Mouse (Mus musculus): ENCODE results near the gene Cma2. TPM values are rescaled to one million over a fixed set of nuclear protein-coding genes. Genes with fewer than 3 reads are reported as not detected.
"Not testable (repeated sequence)": the region's sequence is repeated elsewhere in the genome, so short reads cannot be mapped to it uniquely, and the experiment has no call there.

Cma2 gene
- not detected for total RNA-seq (2021)
- long read RNA-seq = 0 reads

DNA sequence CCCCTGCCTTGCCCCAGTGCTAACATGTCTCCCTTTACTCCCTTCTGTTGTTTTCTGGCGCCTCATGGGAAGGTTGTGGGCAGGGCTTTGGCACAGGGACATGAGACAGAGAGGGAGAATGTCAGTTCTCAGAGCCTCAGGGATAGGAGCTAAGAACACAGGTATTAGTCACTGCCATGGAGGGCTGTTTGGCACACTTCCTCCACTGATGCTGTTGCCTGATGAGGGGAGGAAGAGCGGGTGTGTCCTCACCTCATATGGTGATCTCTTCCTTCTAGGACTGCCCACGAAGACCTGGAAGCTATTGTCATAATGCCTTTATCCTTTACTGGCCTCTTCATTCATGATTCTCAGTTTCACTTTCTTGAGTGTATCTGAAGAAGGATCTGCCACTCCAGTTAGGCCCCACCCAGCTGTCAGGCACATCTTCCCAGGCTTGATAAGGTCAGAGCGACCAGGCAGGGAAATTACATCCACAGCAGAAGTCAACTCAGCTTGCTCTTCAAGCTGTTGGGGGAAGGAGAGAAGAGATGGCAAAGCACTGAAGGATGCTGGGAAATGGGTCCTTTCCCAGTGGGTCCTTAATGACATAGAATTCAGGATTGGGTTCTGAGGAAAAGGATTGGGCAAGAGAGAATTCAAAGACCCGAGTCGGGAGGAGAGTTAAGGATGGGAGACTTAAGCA lies at the start of gene Cma2:
TSS of gene Cma2 (plus strand) at position 635 of the 685 bp plus-strand sequence.
- no peak for DNase-seq (ENCODE audit: low spot score in 2 of 2)

DNA sequence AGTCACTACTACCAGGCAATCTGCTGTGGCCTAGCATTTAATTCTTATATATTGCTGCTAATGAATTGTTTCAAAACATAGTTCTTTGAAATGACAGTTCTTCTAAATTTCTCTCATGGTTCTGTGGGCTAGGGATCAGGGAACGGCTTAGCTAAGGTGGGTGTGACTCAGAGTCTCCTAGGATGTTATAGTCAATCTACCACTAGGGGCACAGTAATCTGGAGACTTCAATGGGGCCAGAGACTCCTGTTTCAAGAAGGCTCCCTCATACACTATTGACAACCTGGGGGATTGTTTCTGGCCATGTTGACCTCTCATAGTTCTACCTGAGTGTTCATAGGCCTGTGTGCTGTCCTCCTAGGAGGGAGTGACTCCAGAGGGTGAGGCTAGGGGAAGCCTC lies 45.3 kb upstream of the Cma2 start:
- no peak for DNase-seq (ENCODE audit: low spot score in 2 of 2)

DNA sequence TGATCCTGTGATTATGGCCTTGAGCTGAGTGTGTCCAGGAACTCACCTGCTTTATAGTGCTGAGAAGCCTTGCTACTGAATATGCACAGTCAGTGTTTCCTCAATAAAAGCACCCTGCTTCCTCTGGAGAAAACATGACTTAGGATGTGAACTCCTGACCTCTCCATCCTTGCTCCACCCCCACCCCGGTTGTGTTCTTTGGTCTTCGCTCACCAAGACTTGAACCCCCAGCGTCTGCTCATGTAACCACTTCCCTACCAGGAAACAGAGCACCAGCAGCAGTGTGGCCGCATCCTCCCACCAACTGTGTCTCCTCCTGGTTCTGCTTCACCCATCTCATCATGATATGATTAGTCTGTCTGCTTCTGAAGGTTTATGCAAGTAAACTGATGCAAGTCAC lies 37.4 kb upstream of the Cma2 start:
- no peak for DNase-seq (ENCODE audit: low spot score in 2 of 2)

DNA sequence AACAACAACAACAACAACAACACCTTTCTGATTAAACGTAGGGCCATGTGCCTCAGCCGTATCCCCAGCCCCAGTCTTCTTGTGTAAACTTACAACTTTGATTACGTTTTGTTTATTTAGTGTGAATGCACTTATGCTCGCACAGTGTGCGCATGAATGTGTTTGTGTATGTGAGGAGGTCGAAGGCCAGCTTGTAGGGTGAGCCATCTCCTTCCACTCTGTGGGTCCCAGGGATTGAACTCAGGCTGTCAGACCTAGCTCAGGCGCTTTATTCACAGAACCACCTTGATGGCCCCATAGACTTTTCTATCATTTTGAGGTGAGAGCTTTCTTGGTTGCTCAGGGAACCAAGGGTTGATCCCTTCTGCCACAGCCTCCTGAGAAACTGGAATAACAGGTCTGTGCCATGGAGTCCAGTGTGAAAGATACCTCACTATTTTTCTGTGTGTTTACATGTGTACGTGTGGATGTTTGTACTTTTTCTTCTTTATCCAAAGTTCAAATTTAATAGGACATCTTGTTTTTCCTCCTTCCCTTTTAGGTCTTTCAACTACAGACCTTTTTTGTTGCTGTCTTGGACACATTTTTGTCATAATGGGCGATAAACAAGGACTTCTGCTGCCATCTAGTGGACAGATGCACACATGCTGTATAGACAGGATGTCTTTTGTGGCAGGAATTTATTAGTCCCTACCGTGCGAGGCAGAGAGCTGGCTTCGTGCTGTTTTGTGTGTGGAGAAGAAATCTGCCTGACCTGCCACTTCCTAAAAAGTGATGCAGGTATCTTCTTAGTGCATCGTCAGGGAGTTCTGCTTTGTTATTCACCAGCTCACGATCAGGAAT lies 32.3 kb upstream of the Cma2 start:
- peak; percentile 76 to 80 for DNase-seq (ENCODE audit: low spot score in 2 of 2)

DNA sequence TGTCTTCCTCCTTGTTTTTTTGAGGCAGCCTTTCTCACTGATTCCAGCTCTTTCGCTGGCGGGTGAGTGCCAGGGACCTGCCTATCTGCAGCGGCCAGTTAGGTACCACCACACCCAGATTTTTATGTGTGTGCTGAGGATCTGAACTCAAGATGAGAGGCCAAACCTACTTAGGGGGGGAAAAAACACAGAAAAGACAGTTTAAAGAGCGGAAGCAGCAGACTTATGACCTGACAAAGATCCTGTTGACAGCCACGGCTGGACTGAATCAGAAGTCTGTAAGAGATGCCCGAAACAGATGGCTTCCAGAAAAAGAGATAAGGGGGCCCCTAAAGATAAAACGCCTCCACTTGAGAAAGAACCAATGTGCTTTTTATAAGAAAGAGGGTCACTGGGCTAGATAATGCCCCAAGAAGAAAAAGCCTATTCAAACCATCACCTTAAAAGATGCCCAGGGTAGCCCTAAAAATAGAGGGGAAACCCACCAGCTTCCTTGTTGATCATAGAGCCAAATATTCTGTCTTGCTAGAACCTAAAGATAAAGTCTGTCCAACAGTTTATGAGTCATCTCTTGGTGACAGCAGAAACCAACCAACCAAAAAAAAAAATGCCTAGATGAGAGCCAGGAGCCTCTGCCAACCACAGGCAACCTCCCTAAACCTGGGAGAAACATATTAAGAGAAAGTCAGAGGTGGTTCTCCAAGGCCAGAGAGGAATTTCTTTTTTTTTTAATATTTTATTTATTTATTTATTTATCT lies 28.1 kb upstream of the Cma2 start:
- no peak for DNase-seq (ENCODE audit: low spot score in 2 of 2)

DNA sequence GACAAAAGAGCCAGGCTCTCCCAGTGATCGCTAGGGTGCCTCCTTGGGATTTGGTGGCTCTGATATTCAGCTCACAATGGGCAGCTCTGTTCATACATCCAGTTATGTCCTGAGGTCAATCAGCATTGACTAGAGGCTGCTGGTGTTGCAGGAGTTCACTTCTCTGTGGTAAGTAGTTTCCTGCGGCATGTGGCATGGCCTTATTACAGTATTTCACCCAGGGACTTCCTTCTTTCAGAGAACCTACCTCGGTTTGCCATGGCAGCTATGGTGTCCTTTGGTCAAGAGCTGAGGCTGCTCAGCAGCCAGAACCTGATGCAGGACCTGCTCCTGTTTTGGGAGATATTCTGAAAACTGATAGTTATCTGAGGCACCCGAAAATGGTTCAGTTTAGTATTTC lies 23.9 kb upstream of the Cma2 start:
- DNase-seq (ENCODE audit: low spot score in 2 of 2) = no peak

DNA sequence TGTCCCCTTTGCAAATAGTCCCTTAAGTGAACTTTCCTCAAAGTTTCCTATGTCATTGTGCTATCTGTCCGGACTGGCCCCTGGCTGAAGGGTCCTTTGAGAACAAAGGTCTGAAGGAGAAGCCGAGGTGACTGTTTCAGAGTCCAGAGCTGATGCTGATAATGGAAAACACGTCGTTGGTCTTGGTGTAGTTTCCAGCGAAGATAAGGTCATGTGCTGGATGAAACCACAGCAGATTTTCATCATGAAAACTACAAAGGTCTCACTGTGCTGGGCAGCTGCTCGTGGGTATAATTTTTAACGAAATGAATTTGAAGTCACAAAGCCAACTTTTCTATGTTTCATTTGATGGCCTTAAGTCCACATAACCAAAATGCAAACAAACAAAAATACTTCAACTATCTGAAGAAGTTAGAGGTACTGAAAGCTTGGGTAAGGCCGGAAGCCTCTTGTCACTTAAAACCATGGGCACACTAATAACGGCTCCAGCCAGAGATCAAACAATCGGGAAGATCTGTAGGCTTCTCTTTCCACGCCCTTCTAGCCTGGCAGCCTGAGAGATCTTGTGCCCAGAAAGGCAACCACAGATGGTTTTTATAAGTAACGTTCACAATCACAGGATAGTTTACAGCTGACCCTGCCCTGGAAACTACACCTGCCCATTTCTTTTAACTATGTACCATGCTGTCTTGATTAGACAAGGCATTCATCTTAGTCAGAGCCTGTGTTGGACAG lies 21.4 kb upstream of the Cma2 start:
- DNase-seq (ENCODE audit: low spot score in 2 of 2) = no peak

DNA sequence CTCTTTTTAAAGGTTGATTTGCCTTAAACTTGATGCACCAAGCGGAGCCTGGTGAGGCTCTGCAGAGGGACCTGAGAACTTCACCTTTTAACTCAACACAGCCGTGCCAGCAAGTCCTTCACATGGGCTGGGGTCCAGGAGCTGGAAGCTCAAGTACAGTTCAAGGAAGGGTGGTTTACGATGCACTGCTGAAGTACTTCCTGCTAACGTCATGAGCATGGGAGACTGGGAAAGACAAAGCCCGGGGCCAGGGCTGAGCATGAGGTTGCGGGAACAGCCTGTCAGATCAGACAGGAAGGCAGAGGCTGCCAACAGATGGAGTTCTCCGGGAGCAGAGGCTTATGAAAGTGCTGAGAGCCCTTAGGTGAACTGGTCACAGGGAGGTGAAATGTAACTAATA lies 17.2 kb upstream of the Cma2 start:
- peak in 1 of 2 experiments; percentile 10 for DNase-seq (ENCODE audit: low spot score in 2 of 2)

DNA sequence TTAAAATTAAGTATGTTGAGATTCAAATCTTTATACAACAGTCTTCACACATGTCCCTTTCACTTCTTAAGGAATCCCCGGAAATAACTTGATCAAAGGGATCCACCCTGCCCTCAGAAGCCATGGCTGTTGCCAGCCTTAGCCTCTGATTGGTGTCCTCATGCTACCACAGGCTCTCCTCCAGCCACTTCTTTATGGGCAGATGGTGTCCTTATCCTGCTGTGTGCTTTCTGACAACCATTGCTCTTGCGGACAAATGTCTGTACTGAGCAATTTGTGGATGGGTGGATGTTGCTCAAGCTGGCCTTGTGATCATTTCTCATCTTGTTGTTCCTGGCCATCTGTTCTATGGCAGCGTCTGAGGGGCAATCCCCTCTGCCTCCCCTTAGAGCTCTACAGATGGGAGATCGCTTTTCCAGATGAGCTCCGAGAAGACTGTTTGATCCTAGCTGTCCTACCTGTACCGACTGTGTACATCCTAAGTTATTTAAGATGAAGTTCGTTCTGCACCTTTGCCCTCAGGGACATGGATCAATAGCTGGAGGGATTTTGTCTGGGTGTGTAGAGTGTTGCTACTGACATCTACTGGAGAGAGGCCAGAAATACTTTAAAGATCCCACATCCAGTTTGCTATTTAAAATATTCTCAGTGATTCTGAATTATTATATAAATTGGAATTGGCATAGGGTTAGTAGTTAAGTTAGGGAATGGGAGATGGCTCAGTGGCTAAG lies 10.5 kb upstream of the Cma2 start:
- no peak for DNase-seq (ENCODE audit: low spot score in 2 of 2)

DNA sequence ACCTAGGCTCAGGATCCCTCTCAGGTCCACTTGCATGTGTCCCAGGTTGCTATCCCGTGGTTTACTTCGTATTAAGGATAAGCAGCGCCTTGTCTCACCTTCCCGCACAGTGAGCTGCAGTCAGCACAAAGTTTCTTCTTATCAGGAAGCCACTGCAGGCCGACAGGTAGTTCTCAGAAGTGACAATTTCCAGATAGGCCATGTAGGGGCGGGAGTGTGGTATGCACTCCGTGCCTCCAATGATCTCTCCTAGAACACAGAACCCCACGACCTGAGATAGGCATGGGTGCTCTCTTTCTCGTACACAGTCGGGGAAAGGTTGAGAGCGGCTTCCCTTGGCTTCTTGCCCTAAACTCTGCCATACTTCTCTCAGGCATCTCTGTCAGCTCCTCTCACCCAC lies 7.2 kb upstream of the Cma2 start:
- DNase-seq (ENCODE audit: low spot score in 2 of 2) = no peak

DNA sequence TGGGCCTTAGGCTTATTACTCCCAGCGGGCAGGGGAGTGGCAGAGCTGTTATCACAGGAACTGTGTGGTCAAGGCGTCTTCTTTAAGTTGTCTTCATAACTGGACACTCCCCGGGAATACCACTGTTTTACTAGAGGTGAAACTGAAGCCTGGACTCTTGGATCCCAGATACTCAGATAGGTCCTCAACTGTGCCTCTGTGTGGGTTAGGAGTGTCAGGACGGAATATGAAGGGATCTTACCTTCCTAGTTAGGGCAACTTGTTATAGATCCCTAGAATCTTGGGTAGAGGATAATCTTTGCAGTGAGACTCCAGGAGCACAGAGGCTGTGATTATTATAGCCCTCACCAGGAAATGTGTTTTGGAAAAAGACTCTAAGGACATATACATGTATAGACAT lies 6.2 kb upstream of the Cma2 start, which contains the start of gene Cma1:
TSS of gene Cma1 (minus strand) at position 101 of the 400 bp plus-strand sequence.
- no peak for DNase-seq (ENCODE audit: low spot score in 2 of 2)

DNA sequence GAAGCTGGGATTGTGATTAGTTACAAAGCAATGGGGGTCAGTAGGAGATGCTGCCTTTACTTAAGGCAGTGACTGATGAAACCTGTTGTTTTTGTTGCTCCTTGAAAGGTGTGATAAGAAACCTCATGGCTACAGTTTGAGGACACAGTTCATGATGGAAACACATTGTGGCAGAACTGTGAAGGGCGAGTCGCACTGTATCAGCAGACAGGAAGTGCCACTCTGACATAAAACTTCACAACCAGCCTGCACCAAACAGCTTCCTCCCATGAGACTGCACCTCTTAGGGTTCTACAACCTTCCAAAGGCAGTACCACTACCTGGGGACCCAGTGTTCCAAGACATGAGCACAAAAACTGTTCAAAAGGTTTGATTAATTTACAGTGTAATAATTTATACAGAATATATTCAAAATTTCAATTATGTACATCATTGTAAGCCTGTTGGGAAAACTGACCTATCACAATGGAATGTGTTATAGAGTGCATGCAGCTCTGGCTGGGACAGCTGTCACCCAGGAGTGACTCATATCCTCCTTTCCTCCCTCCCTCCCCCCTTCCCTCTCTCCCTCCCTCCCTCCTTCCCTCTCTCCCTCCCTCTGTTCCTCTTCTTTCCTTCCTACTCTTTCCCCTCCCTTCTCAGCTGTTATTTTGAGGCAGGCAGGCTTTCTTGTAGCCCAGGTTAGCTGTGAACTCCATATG lies 4.4 kb upstream of the Cma2 start:
- DNase-seq (ENCODE audit: low spot score in 2 of 2) = no peak

DNA sequence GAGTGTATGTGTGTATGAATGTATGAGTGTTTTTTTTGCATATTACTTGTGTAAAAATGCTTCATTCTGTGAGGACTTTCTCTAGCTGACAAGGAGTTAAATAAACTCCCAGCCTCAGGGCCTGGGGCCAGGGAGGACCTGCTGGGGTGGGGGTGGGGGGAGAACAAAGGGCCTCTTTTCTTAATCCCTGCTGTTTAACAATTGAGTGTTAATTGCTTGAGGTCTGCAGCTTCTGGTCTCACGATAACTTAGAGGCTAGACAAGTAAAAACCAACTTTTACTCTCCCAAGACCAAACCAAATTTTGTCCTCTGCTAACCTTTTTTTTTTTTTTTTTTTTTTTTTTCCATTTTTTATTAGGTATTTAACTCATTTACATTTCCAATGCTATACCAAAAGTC lies 12.5 kb downstream of the Cma2 start:
- no peak for DNase-seq (ENCODE audit: low spot score in 2 of 2)

DNA sequence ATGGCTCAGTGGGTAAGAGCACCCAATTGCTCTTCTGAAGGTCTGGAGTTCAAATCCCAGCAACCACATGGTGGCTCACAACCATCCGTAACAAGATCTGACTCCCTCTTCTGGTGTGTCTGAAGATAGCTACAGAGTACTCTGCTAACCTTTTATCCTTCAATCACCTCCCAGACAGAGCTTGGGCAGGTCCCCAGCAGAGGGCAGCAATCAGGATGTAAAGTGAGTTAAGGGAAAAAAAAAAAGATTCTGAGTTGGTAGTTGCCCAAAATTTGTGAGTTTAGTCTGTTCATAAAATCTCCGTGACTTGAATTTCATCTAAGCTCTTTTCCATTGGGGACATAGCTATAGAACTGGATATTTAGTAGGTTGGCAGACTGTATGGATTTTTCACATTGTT lies 13.1 kb downstream of the Cma2 start:
- not testable (repeated sequence) for DNase-seq (ENCODE audit: low spot score in 2 of 2)

DNA sequence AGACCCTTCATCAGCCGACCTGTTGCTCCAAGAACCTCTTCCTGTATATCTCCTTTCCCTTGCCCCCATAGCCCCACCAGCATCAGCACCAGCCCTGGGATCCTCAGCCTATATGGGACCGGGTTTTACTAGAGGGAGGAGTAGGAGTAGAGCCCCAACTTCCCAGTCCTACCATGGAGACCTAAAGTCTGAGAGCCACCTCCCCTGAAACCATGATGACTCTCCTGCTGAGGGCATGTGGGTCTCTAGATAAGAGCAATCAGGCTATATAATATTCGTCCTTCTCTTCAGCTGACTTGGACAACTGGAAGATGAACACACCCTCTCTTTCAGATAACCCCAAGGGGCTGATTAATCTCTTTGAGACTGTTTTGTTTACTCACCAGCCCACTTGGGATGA lies 36.7 kb downstream of the Cma2 start:
- DNase-seq (ENCODE audit: low spot score in 2 of 2) = not testable (repeated sequence)

DNA sequence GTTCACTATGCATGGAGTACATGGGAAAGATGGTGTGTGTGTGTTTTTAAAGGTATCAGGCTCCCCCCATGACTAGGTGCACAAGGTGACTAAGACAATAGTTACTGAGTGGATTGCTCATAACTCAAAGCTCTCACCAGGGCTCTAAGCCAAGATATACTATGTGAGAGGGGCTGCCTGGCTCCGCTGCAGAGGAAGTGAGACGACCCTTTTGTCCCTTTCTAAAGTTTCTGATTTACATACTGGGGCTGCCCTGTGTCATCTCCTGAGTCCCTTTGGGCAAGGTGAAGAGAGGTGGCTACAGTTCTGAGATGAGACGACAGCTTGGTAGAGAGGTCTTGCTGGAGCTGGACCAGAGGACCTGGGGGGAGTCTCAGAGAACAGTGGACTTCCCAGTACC lies 62.4 kb downstream of the Cma2 start:
- DNase-seq (ENCODE audit: low spot score in 2 of 2) = no peak

DNA sequence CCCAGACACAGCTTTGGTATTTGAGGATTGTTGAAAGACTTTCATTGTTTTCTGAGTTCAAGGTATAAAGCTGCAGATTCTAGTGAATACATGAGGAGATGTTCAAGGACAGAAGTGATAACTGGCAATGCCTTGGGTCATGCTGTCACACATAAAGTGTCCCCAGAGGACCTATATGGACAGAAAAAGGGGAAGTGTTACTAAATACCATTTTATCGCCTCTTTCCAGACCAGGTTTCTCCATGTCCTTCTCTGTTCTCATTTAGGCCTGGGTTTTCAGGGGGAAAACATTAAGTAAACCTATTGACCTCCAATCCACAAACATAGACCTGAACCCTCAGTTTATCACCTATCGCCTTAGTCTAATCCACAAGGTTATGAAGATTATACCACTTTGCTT lies 63.1 kb downstream of the Cma2 start:
- no peak for DNase-seq (ENCODE audit: low spot score in 2 of 2)

DNA sequence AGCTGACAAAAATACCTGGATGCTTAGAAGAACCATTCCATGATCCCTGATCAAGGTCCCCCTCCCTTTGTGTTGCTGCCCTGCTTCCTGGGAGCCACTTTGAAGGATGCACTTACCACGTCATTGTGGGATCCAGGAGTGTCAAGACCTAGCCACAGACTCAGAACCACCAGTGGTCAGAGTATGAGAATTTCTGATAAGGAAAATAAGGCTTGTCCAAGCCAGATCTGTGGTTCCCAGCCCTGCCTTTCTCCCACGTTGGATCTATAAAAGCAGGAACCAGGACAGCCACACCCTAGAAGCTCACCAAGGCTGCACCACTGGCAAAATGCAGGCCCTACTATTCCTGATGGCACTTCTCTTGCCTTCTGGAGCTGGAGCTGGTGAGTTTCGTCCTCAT lies 66.9 kb downstream of the Cma2 start, which contains the start of gene Mcpt1:
TSS of gene Mcpt1 (plus strand) at position 301 of the 400 bp plus-strand sequence.
- DNase-seq (ENCODE audit: low spot score in 2 of 2) = not testable (repeated sequence)

DNA sequence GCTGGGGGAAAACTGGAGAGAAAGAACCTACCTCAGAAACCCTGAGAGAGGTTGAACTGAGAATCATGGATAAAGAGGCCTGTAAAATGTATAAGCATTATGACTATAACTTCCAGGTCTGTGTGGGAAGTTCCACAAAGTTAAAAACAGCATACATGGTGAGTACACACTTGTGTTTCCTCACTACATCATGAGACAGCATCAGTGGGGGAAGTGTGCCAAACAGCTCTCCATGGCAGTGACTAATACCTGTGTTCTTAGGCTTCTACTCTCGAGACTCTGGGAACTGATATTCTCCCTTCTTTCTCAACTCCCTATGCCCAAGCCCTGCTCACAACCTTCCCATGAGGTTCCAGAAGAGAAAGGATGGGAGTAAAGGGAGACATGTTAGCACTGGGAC lies 68.7 kb downstream of the Cma2 start:
- no peak for DNase-seq (ENCODE audit: low spot score in 2 of 2)

DNA sequence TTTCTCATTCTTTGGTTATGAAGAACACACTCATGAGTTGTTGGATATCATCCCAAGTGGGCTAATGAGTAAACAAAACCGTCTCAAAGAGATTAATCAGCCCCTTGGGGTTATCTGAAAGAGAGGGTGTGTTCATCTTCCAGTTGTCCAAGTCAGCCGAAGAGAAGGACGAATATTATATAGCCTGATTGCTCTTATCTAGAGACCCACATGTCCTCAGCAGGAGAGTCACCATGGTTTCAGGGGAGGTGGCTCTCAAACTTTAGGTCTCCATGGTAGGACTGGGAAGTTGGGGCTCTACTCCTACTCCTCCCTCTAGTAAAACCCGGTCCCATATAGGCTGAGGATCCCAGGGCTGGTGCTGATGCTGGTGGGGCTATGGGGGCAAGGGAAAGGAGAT lies 70.5 kb downstream of the Cma2 start:
- not testable (repeated sequence) for DNase-seq (ENCODE audit: low spot score in 2 of 2)
